In the genomic region with DNA sequence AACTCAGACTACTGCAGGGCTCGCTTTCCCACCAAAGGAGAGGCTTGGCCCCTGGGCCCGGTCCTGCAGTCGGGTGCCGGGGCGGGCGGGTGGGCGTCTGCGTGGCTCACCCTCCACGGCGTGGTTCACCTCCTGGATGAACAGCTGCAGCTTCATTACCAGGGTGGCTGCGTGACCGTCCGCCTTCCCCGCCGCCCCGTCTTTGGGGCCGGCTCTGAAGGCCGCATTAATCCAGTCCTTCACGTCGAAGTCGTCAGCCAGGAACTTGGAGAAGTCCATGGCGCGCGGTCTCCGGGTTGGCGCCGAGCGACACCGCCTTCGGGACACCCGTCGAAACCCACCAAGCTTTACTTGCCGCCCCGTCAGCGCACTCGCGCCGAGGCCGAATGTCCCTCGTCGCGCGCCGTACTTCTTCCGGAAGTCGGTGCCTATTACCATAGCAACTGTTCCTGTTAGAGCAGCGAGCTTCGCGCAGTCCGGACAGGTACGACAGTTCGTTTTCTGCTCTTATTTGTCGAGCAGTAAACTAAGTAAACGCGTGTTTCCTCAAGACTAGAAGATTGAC, we compare ENCODE assay signal across 8 mouse cellular contexts. TPM values are rescaled to one million over a fixed set of nuclear protein-coding genes. Genes with fewer than 3 reads are reported as not detected.
DNase-seq lines count a peak whose midpoint lies in the region; ATAC-seq and TF ChIP-seq lines count a peak whose summit lies in the region.

A gene (minus strand): TSS at position 405 of the 565 bp plus-strand sequence.

- TF ChIP-seq POLR2A in CH12.LX (IDR thresholded peaks at IDR 0.05; ENCODE audit: low read depth, low read length), result peak; percentile 73

- no peak within 1 kb of the TSS for H3K27ac ChIP-seq in CH12.LX (ENCODE audit: insufficient read depth, low read depth)
- H3K27ac ChIP-seq in forebrain, embryonic 11.5 days (ENCODE audit: low read depth, low read length), result no peak within 1 kb of the TSS
- no peak within 1 kb of the TSS for H3K27ac ChIP-seq in heart, embryonic 16.5 days (ENCODE audit: low read length)
- H3K27ac ChIP-seq in liver, embryonic 15.5 days (replicated peaks), result peak within 1 kb of the TSS; percentile 59; the same call in 1 of the 2 replicates
- no peak within 1 kb of the TSS for H3K27ac ChIP-seq in neural tube, embryonic 12.5 days

- WGBS in forebrain, embryonic 11.5 days, result under 1% methylated on average over 55 of the region's 55 CpGs
- 1% methylated on average over 55 of the region's 55 CpGs for WGBS in heart, embryonic 16.5 days
- under 1% methylated on average over 55 of the region's 55 CpGs for WGBS in liver, embryonic 15.5 days (ENCODE audit: insufficient replicate concordance)
- under 1% methylated on average over 55 of the region's 55 CpGs for WGBS in neural tube, embryonic 12.5 days

- H3K36me3 ChIP-seq in CH12.LX (replicated peaks in 1 of 2; ENCODE audit: control insufficient read depth in 1 of 2, insufficient read depth in 1 of 2, low read length in 1 of 2), result peaks cover 10 to 31% of the 10 kb centered on the region in 2 experiments
- no peaks in the 10 kb centered on the region for H3K36me3 ChIP-seq in forebrain, embryonic 11.5 days (ENCODE audit: control insufficient read depth, insufficient read depth, low read length)
- no peaks in the 10 kb centered on the region for H3K36me3 ChIP-seq in heart, embryonic 16.5 days (ENCODE audit: control insufficient read depth, insufficient read depth)
- 0 out of 2 replicates have a peak, but pooled peaks cover 9% of the 10 kb centered on the region for H3K36me3 ChIP-seq in liver, embryonic 15.5 days (replicated peaks)
- H3K36me3 ChIP-seq in neural tube, embryonic 12.5 days, result peaks cover 11% of the 10 kb centered on the region

- H3K27me3 ChIP-seq in CH12.LX (replicated peaks), result no peaks in the 10 kb centered on the region
- H3K27me3 ChIP-seq in forebrain, embryonic 11.5 days (ENCODE audit: control insufficient read depth, insufficient read depth, low read length), result no peaks in the 10 kb centered on the region
- H3K27me3 ChIP-seq in heart, embryonic 16.5 days (ENCODE audit: control insufficient read depth, insufficient read depth, low read length), result no peaks in the 10 kb centered on the region
- H3K27me3 ChIP-seq in liver, embryonic 15.5 days, result no peaks in the 10 kb centered on the region
- H3K27me3 ChIP-seq in neural tube, embryonic 12.5 days (replicated peaks), result no peaks in the 10 kb centered on the region

- DNase-seq in CH12.LX (ENCODE audit: extremely low read depth), result peak; percentile 92
- DNase-seq in c-Kit-positive CD71-positive TER-119-negative erythroid progenitor cells, embryonic 14.5 days (ENCODE audit: low read depth), result peak; percentile 86
- peak; percentile 94 for DNase-seq in forebrain, embryonic 11.5 days (ENCODE audit: low spot score)
- peak; percentile 93 to 97 for DNase-seq in kidney, postnatal 36 days
- peak; percentile 90 for DNase-seq in telencephalon, adult 2 months (ENCODE audit: low read depth, low spot score)

- H3K4me3 ChIP-seq in CH12.LX (replicated peaks in 1 of 3; ENCODE audit: low read depth in 2 of 3, low read length in 2 of 3, poor library complexity in 1 of 3), result peak within 1 kb of the TSS; percentile 83 to 87 (median 86)
- peak within 1 kb of the TSS; percentile 68 for H3K4me3 ChIP-seq in forebrain, embryonic 11.5 days (ENCODE audit: low read depth, low read length)
- H3K4me3 ChIP-seq in heart, embryonic 16.5 days (ENCODE audit: low read length), result peak within 1 kb of the TSS; percentile 69
- peak within 1 kb of the TSS; percentile 92 for H3K4me3 ChIP-seq in liver, embryonic 15.5 days (replicated peaks)
- H3K4me3 ChIP-seq in neural tube, embryonic 12.5 days, result peak within 1 kb of the TSS; percentile 76

- ATAC-seq in forebrain, embryonic 11.5 days (replicated peaks; ENCODE audit: low FRiP score), result peak; percentile 89
- peak; percentile 72 for ATAC-seq in heart, embryonic 16.5 days (replicated peaks; ENCODE audit: extremely low read depth, insufficient read depth, low FRiP score)
- ATAC-seq in liver, embryonic 15.5 days (ENCODE audit: insufficient read depth), result peak; percentile 88
- peak; percentile 84 for ATAC-seq in neural tube, embryonic 12.5 days (ENCODE audit: low FRiP score, low read depth)

- TF ChIP-seq RAD21 in CH12.LX (IDR thresholded peaks at IDR 0.05; ENCODE audit: low read depth, low read length), result no peak

- no peaks in the 10 kb centered on the region for H3K9me3 ChIP-seq in CH12.LX (replicated peaks; ENCODE audit: low read length)
- H3K9me3 ChIP-seq in forebrain, embryonic 11.5 days (ENCODE audit: control insufficient read depth, low read length), result no peaks in the 10 kb centered on the region
- no peaks in the 10 kb centered on the region for H3K9me3 ChIP-seq in heart, embryonic 16.5 days (replicated peaks; ENCODE audit: control insufficient read depth, low read length)
- H3K9me3 ChIP-seq in liver, embryonic 15.5 days (replicated peaks), result no peaks in the 10 kb centered on the region
- no peaks in the 10 kb centered on the region for H3K9me3 ChIP-seq in neural tube, embryonic 12.5 days

- in situ Hi-C loops in CH12.LX (cut with MboI; ENCODE audit: low pct_ligation_motif_present, low pct_unique_long_range_greater_than_20kb, low sequenced_read_pairs), result no loop called here

- TF ChIP-seq CTCF in CH12.LX (conservative IDR thresholded peaks at IDR 0.05 in 1 of 2, IDR thresholded peaks at IDR 0.05 in 1 of 2; ENCODE audit: low read depth in 2 of 2, low read length in 2 of 2), result no peak

- dilution Hi-C loops in CH12.LX (cut with MboI; ENCODE audit: extremely low pct_ligation_motif_present, extremely low pct_unique_long_range_greater_than_20kb, low sequenced_read_pairs), result no loop called here

- H3K79me2 ChIP-seq in CH12.LX (replicated peaks; ENCODE audit: control insufficient read depth, extremely low read depth, insufficient read depth, poor library complexity, severe bottlenecking), result peaks cover 3% of the 10 kb centered on the region

- peak within 1 kb of the TSS; percentile 97 for H3K4me2 ChIP-seq in CH12.LX (ENCODE audit: insufficient read depth, low read depth, poor library complexity, severe bottlenecking)
- peak within 1 kb of the TSS; percentile 58 for H3K4me2 ChIP-seq in forebrain, embryonic 11.5 days (ENCODE audit: low read depth, low read length, severe bottlenecking)
- peak within 1 kb of the TSS; percentile 84 for H3K4me2 ChIP-seq in heart, embryonic 16.5 days (ENCODE audit: low read depth, low read length)
- H3K4me2 ChIP-seq in liver, embryonic 15.5 days, result peak within 1 kb of the TSS; percentile 83
- H3K4me2 ChIP-seq in neural tube, embryonic 12.5 days (replicated peaks), result peak within 1 kb of the TSS; percentile 66

- no peak for TF ChIP-seq EP300 in CH12.LX (IDR thresholded peaks at IDR 0.05; ENCODE audit: low read length)

- H3K4me1 ChIP-seq in CH12.LX (ENCODE audit: control insufficient read depth in 1 of 2, insufficient read depth in 2 of 2), result peaks cover 3 to 25% of the 10 kb centered on the region in 2 experiments; a peak in 3 of 4 replicates
- H3K4me1 ChIP-seq in forebrain, embryonic 11.5 days (replicated peaks; ENCODE audit: control insufficient read depth, insufficient read depth, low read length), result no peaks in the 10 kb centered on the region
- H3K4me1 ChIP-seq in heart, embryonic 16.5 days (ENCODE audit: control insufficient read depth, insufficient read depth, low read length), result peaks cover 10% of the 10 kb centered on the region
- H3K4me1 ChIP-seq in liver, embryonic 15.5 days (replicated peaks), result peaks cover 21% of the 10 kb centered on the region
- peaks cover 5% of the 10 kb centered on the region; the same call in 1 of the 2 replicates for H3K4me1 ChIP-seq in neural tube, embryonic 12.5 days

- H3K9ac ChIP-seq in CH12.LX (ENCODE audit: insufficient read depth, low read depth), result peak within 1 kb of the TSS; percentile 72
- H3K9ac ChIP-seq in forebrain, embryonic 11.5 days (ENCODE audit: low read length), result peak within 1 kb of the TSS; percentile 72
- peak within 1 kb of the TSS; percentile 79 for H3K9ac ChIP-seq in heart, embryonic 16.5 days (ENCODE audit: low read length)
- H3K9ac ChIP-seq in liver, embryonic 15.5 days, result peak within 1 kb of the TSS; percentile 85
- peak within 1 kb of the TSS; percentile 69 for H3K9ac ChIP-seq in neural tube, embryonic 12.5 days

TF ChIP-seq in CH12.LX, 34 proteins besides CTCF, POLR2A, EP300 and RAD21 (continues in another document):
- TF ChIP-seq HCFC1 (IDR thresholded peaks at IDR 0.05; ENCODE audit: low read depth, low read length) (peak; percentile 92), POLR2AphosphoS2 (IDR thresholded peaks at IDR 0.05; ENCODE audit: low read depth, low read length) (peak; percentile 41; the same call in 1 of the 2 replicates), ZC3H11A (IDR thresholded peaks at IDR 0.05; ENCODE audit: low read depth, low read length) (no peak), TCF12 (IDR thresholded peaks at IDR 0.05; ENCODE audit: low read depth, low read length) (peak; percentile 52; the same call in 1 of the 2 replicates), NELFE (IDR thresholded peaks at IDR 0.05; ENCODE audit: low read depth, low read length) (peak; percentile 61; the same call in 1 of the 2 replicates), KAT2A (IDR thresholded peaks at IDR 0.05; ENCODE audit: insufficient replicate concordance, low read length) (peak; percentile 84; the same call in 1 of the 2 replicates), TBP (conservative IDR thresholded peaks at IDR 0.05; ENCODE audit: low read depth, low read length) (no peak), PAX5 (IDR thresholded peaks at IDR 0.05; ENCODE audit: low read length) (no peak), RCOR1 (conservative IDR thresholded peaks at IDR 0.05; ENCODE audit: low read depth, low read length) (no peak), UBTF (IDR thresholded peaks at IDR 0.05; ENCODE audit: low read depth, low read length) (no peak), JUN (IDR thresholded peaks at IDR 0.05; ENCODE audit: insufficient read depth, low read depth, low read length) (no peak), ETS1 (conservative IDR thresholded peaks at IDR 0.05; ENCODE audit: low read depth, low read length) (no peak), MAFK (IDR thresholded peaks at IDR 0.05; ENCODE audit: insufficient replicate concordance, low read length) (no peak), GABPA (IDR thresholded peaks at IDR 0.05; ENCODE audit: insufficient replicate concordance, low read depth, low read length) (no peak; the same call in 1 of the 2 replicates), MXI1 (IDR thresholded peaks at IDR 0.05; ENCODE audit: low read depth, low read length) (peak; percentile 97), ZNF384 (IDR thresholded peaks at IDR 0.05; ENCODE audit: low read depth, low read length) (no peak)

RNA-seq across cellular contexts. Expression of the gene that starts here (rescaled TPM):
- total RNA-seq in CH12.LX (2012; rRNA removed) (21.8 and 22.4 TPM in 2 replicates), CH12.LX (2014; rRNA removed) (14.1 TPM in 2 replicates)
- 19.3 and 22.2 TPM in 2 replicates for polyA plus RNA-seq in CH12.LX (2012; ENCODE audit: insufficient read length, low read depth)
- 22.0 and 23.8 TPM in 2 replicates for polyA plus RNA-seq in forebrain, embryonic 11.5 days (2014; fragmentation: Nextera tagmentation; extraction: Ambion mirVana)
- 17.9 and 19.9 TPM in 2 replicates for polyA plus RNA-seq in heart, embryonic 16.5 days (2015; fragmentation: Nextera tagmentation; extraction: Ambion mirVana)
- polyA plus RNA-seq in liver, embryonic 15.5 days (2015; fragmentation: Nextera tagmentation; extraction: Ambion mirVana), result 9.2 and 10.0 TPM in 2 replicates
- polyA plus RNA-seq in neural tube, embryonic 12.5 days (2016; fragmentation: Nextera tagmentation; extraction: Ambion mirVana), result 21.8 and 22.2 TPM in 2 replicates
